Mouse (Mus musculus) liver, embryonic 11.5 days (tissue): ENCODE data around the gene Ero1lb. TPM values are rescaled to one million over a fixed set of nuclear protein-coding genes. Genes with fewer than 3 reads are reported as not detected.
"Not testable (repeated sequence)": the region's sequence is repeated elsewhere in the genome, so short reads cannot be mapped to it uniquely, and the experiment has no call there.

ENCODE experiments used
- ATAC-seq: fragments of 200-750 bp; cut with Nextera tagmentation; replicated peaks from 2 replicates; pipeline ENCODE4 v1.8.0; 2017; ENCODE audit warnings: moderate number of reproducible peaks, mild to moderate bottlenecking, moderate TSS enrichment, moderate library complexity; ENCODE audit not compliant: low FRiP score
- DNase-seq: peaks from one replicate; pipeline ENCODE4 v3.0.0-alpha.2; 2017; ENCODE audit warnings: low spot score
- H3K27ac ChIP-seq: fragments of 300-500 bp; sonication (generic); 2 replicates; pipeline ENCODE4 v1.5.1; 2014; ENCODE audit warnings: mild to moderate bottlenecking, low read depth, low read length, control low read depth
- H3K27me3 ChIP-seq: fragments of 300-500 bp; sonication (generic); replicated peaks from 2 replicates; pipeline ENCODE4 v1.6.1; 2014; ENCODE audit warnings: low read length, mixed read lengths; ENCODE audit not compliant: control insufficient read depth, insufficient read depth
- H3K36me3 ChIP-seq: fragments of 300-500 bp; sonication (generic); 2 replicates; pipeline ENCODE4 v1.6.1; 2014; ENCODE audit warnings: mild to moderate bottlenecking, low read length, moderate library complexity, mixed read lengths; ENCODE audit not compliant: control insufficient read depth, insufficient read depth
- H3K4me1 ChIP-seq: fragments of 300-500 bp; sonication (generic); replicated peaks from 2 replicates; pipeline ENCODE4 v1.6.1; 2014; ENCODE audit warnings: low read length, mixed read lengths; ENCODE audit not compliant: control insufficient read depth, insufficient read depth
- H3K4me2 ChIP-seq: fragments of 300-500 bp; sonication (generic); 2 replicates; pipeline ENCODE4 v1.6.1; 2014; ENCODE audit warnings: mild to moderate bottlenecking, control low read depth, moderate library complexity
- H3K4me3 ChIP-seq: fragments of 300-500 bp; sonication (generic); 2 replicates; pipeline ENCODE4 v1.5.1; 2014; ENCODE audit warnings: low read depth, low read length, control low read depth
- H3K9ac ChIP-seq: fragments of 300-500 bp; sonication (generic); 2 replicates; pipeline ENCODE4 v1.6.1; 2014; ENCODE audit warnings: low read depth, low read length, control low read depth
- H3K9me3 ChIP-seq: fragments of 300-500 bp; sonication (generic); 2 replicates; pipeline ENCODE4 v1.6.1; 2016; ENCODE audit warnings: low read length, inconsistent platforms, mixed read lengths; ENCODE audit not compliant: control insufficient read depth
- WGBS: fragments of 180-500 bp; shearing (Covaris S2); extraction: QIAGEN DNeasy Blood & Tissue Kit; methylation state at CpG from one replicate; pipeline ENCODE4 v1.1.7; 2014; 5-methylcytosine and 5-hydroxymethylcytosine counted together
- polyA plus RNA-seq: library from polyadenylated mRNA; unstranded; fragments of >200 nt; fragmentation: Nextera tagmentation; extraction: Ambion mirVana; gene quantifications from 2 replicates; pipeline ENCODE4 v1.2.1, GENCODE M21; 2014

The Ero1lb gene
- polyA plus RNA-seq, 1 experiment from 2014 or later = 3.6 TPM

DNA sequence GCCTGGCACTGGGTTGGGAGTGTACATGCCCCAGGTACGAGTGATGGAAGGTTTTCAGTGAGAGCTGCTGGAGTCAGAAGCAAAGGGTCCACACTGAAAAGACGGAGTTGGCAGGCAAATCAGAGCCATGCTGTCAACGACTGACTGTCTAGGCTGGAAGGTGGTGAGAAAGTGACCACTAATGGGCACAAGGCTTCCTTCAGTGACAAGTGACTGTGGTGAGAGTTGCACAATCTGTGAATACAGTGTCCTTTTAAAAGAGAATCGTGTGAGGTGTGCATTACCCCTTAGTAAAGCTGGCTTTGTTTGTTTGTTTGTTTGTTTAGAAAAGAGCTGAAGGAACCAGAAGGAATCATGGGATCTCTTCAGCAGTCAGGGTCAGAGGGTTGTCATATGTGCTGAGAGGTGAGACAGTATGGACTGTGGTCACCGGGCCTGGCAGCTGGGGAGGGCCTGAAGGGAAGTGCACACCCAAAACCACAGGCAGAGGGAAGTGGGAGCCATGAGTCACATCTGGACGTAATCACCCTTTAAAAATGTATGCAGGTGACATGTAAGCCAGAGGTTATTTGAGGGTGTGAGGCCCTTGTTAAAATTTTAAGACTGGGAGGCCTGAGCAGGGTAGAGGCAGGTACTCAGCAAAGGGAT, 69.4 kb downstream of the Ero1lb start:
- H3K27ac ChIP-seq, H3K4me3 ChIP-seq, H3K4me2 ChIP-seq, H3K9me3 ChIP-seq, DNase-seq, H3K9ac ChIP-seq, H3K36me3 ChIP-seq, H3K4me1 ChIP-seq, H3K27me3 ChIP-seq, ATAC-seq: not testable (repeated sequence)
- WGBS = 40% methylated on average over 1 of the region's 6 CpGs

DNA sequence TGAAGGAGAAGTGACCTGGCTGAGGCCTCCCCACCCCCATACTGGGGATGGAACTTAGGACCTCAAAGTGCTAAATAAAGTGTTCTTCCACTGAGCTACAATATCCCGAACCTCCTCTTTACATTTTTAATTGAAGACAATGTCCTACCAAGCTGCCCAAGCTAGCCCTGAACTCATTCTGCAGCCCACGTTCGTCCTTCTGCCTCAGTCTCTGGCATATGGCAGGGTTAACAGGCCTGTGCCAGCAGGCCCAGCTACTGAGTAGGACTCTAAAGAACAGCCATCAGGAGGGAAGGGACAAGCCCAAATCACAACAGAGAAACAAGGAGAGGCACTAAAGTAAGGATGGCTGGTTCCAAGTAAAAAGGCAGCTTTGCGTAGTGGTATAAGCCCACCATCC, 77.1 kb downstream of the Ero1lb start:
- WGBS = 98% methylated on average over 3 of the region's 4 CpGs

DNA sequence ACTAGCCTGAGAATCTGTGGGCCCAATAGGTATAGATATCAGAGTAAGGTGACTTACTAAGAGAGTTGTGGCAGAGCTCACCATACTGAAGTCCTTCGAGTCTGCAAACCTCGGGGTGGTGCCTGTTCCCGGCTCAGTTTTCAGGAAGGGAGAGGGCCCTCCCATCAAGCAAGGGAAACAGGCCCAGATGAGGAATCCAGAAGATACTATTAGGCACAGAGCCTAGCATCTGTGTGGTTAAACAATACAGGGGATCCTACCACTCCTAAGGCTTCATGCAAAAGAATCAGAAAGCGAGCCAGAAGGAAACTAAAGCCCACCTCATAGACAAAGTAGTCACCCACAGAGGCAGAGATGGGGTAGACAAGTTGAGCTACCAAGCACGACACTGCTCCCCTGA, 81.0 kb downstream of the Ero1lb start:
- H3K9ac ChIP-seq, H3K4me2 ChIP-seq, ATAC-seq, H3K9me3 ChIP-seq, H3K27ac ChIP-seq, H3K27me3 ChIP-seq, DNase-seq, H3K4me1 ChIP-seq, H3K4me3 ChIP-seq, H3K36me3 ChIP-seq: not testable (repeated sequence)
- 73% methylated on average over 5 of the region's 5 CpGs for WGBS

More for the DNA sequence above, 77.1 kb downstream of the Ero1lb start:
- not testable (repeated sequence) for H3K36me3 ChIP-seq, H3K4me3 ChIP-seq, ATAC-seq, H3K27me3 ChIP-seq, H3K27ac ChIP-seq, H3K4me2 ChIP-seq, DNase-seq, H3K4me1 ChIP-seq, H3K9me3 ChIP-seq, H3K9ac ChIP-seq

DNA sequence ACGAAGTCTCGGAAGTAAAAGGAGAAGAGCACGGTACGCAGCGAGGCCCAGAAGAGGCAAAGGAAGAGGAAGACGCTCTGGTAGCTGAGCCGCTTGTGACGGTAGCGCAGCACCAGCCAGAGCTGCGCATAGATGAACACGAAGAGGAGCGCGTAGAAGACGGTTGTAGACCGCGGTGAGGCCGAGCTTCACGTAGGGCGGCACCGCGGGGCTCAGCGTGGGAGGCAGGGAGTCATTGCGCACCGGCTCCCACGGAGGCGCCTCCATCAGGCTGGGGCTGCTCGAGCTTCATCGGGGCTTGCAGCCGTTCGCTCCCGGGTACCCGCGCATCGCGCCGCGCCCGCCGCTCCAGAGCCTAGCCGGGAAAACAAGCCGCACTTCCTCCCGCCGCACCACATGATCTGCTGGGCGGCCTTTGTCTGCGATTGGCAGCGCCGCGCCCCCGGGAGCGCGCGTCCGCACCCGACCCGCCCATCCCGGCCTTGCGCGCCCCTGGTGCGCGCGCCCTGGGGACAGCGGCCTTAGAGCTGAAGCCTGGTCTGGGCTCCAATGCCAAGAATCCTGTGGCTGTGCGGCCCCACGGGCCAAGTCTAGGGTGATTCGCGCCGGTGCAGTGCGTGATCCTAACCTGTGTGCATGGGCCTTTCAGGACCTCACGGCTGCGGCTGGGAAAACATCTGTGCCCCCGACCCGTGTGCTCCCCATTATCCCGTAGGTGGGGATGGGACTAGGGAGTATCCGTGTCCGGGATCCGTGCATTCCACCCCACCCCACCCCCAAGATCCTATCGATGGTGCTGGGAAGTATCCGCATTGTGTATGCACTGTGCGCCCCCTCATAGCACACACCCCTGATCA, 84.6 kb downstream of the Ero1lb start:
- DNase-seq = peak; percentile 45
- Histone ChIP-seq H3K4me3 (peak overlapping the region; percentile 35), H3K4me2 (peak overlapping the region; percentile 56)
- WGBS = under 1% methylated on average over 57 of the region's 79 CpGs
- not testable (repeated sequence) for H3K9me3 ChIP-seq, H3K27ac ChIP-seq, H3K9ac ChIP-seq, H3K27me3 ChIP-seq, H3K36me3 ChIP-seq, H3K4me1 ChIP-seq
- peak; percentile 80 for ATAC-seq

DNA sequence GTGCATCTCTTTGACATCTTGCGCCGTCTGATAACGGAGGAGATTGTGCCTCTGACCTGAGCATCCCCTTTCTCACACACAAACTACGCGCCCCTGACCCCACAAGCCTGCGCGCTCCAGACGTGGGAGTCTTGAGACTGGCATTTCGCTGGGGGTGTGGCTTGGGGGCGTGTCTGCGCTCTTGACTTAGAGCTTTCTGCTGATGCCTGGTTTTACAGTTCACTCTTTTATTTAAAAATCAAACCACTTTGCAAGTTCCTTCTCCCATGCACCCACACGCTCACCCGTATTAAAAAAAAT, 85.2 kb downstream of the Ero1lb start:
- peak overlapping the region; percentile 48 for H3K4me2 ChIP-seq
- H3K9me3 ChIP-seq, H3K36me3 ChIP-seq, ATAC-seq, H3K27me3 ChIP-seq, H3K4me1 ChIP-seq, DNase-seq, H3K27ac ChIP-seq, H3K9ac ChIP-seq: not testable (repeated sequence)
- H3K4me3 ChIP-seq = peak overlapping the region; percentile 30
- 0% methylated on average over 10 of the region's 13 CpGs for WGBS

Other genes starting within 250 kb of the Ero1lb start
- 2.0 and 7.2 TPM in 2 replicates for gene Actn2, start 225.1 kb upstream of the Ero1lb start, polyA plus RNA-seq
- gene Heatr1, start 170.8 kb upstream of the Ero1lb start, polyA plus RNA-seq = 48.8 and 56.7 TPM in 2 replicates
- gene Lgals8, start 100.9 kb upstream of the Ero1lb start, polyA plus RNA-seq = 17.4 and 19.7 TPM in 2 replicates
- 0.34 and 0.42 TPM in 2 replicates for gene Edaradd, start 45.4 kb upstream of the Ero1lb start, polyA plus RNA-seq
- not detected in 2 replicates for gene Prl2c3, start 234.2 kb downstream of the Ero1lb start, polyA plus RNA-seq